Mouse (Mus musculus): ENCODE measurements around the gene Nebl. TPM values are rescaled to one million over a fixed set of nuclear protein-coding genes. Genes with fewer than 3 reads are reported as not detected.

Gene Nebl
- polyA plus RNA-seq, 1 experiment = 1.2 TPM

- H3K36me3 ChIP-seq (ENCODE audit: control insufficient read depth, insufficient read depth, low read length, poor library complexity, severe bottlenecking) = no peaks in the 10 kb centered on the region
- TF ChIP-seq CTCF (IDR thresholded peaks at IDR 0.05; ENCODE audit: low read depth, low read length) = no peak
- no peak for TF ChIP-seq EP300 (IDR thresholded peaks at IDR 0.05; ENCODE audit: insufficient read depth, low read depth, low read length)
- TF ChIP-seq POLR2A (IDR thresholded peaks at IDR 0.05; ENCODE audit: insufficient read depth, low read length) = no peak
- H3K9ac ChIP-seq (ENCODE audit: low read depth, poor library complexity, severe bottlenecking) = no peak overlapping the region
- no peaks in the 10 kb centered on the region for H3K27me3 ChIP-seq (ENCODE audit: control insufficient read depth, insufficient read depth, low read length, poor library complexity, severe bottlenecking)
- no peaks in the 10 kb centered on the region for H3K4me1 ChIP-seq (ENCODE audit: control insufficient read depth, insufficient read depth, low read length)
- H3K27ac ChIP-seq (ENCODE audit: insufficient read depth, low read length) = no peak overlapping the region
- H3K9me3 ChIP-seq (replicated peaks; ENCODE audit: control insufficient read depth, insufficient read depth, low read length, poor library complexity, severe bottlenecking) = no peaks in the 10 kb centered on the region
- no peak overlapping the region for H3K4me3 ChIP-seq (ENCODE audit: low read depth, low read length)
These were observed 6.9 kb downstream of the Nebl start for GRCm38 (mm10) chr2:17724405-17724804.

GRCm38 (mm10) chr2:17723268-17724019 is 7.8 kb downstream of the Nebl start:
- H3K27ac ChIP-seq (ENCODE audit: insufficient read depth, low read length) = no peak overlapping the region
- TF ChIP-seq POLR2A (IDR thresholded peaks at IDR 0.05; ENCODE audit: insufficient read depth, low read length) (no peak), EP300 (IDR thresholded peaks at IDR 0.05; ENCODE audit: insufficient read depth, low read depth, low read length) (no peak), CTCF (IDR thresholded peaks at IDR 0.05; ENCODE audit: low read depth, low read length) (no peak)
- H3K9ac ChIP-seq (ENCODE audit: low read depth, poor library complexity, severe bottlenecking) = no peak overlapping the region

GRCm38 (mm10) chr2:17721177-17721715 is 10.0 kb downstream of the Nebl start:
- TF ChIP-seq CTCF (IDR thresholded peaks at IDR 0.05; ENCODE audit: low read depth, low read length) = no peak
- TF ChIP-seq EP300 (IDR thresholded peaks at IDR 0.05; ENCODE audit: insufficient read depth, low read depth, low read length) = no peak
- TF ChIP-seq POLR2A (IDR thresholded peaks at IDR 0.05; ENCODE audit: insufficient read depth, low read length) = no peak
- no peaks in the 10 kb centered on the region for H3K9me3 ChIP-seq (replicated peaks; ENCODE audit: control insufficient read depth, insufficient read depth, low read length, poor library complexity, severe bottlenecking)
- H3K4me1 ChIP-seq (ENCODE audit: control insufficient read depth, insufficient read depth, low read length) = no peaks in the 10 kb centered on the region
- no peak overlapping the region for H3K27ac ChIP-seq (ENCODE audit: insufficient read depth, low read length)
- no peaks in the 10 kb centered on the region for H3K27me3 ChIP-seq (ENCODE audit: control insufficient read depth, insufficient read depth, low read length, poor library complexity, severe bottlenecking)
- no peaks in the 10 kb centered on the region for H3K36me3 ChIP-seq (ENCODE audit: control insufficient read depth, insufficient read depth, low read length, poor library complexity, severe bottlenecking)
- no peak overlapping the region for H3K9ac ChIP-seq (ENCODE audit: low read depth, poor library complexity, severe bottlenecking)
- no peak overlapping the region for H3K4me3 ChIP-seq (ENCODE audit: low read depth, low read length)

More at GRCm38 (mm10) chr2:17723268-17724019, 7.8 kb downstream of the Nebl start:
- Histone ChIP-seq H3K9me3 (replicated peaks; ENCODE audit: control insufficient read depth, insufficient read depth, low read length, poor library complexity, severe bottlenecking) (no peaks in the 10 kb centered on the region), H3K4me3 (ENCODE audit: low read depth, low read length) (no peak overlapping the region), H3K27me3 (ENCODE audit: control insufficient read depth, insufficient read depth, low read length, poor library complexity, severe bottlenecking) (no peaks in the 10 kb centered on the region), H3K36me3 (ENCODE audit: control insufficient read depth, insufficient read depth, low read length, poor library complexity, severe bottlenecking) (no peaks in the 10 kb centered on the region), H3K4me1 (ENCODE audit: control insufficient read depth, insufficient read depth, low read length) (no peaks in the 10 kb centered on the region)

- Histone ChIP-seq H3K4me1 (ENCODE audit: control insufficient read depth, insufficient read depth, low read length) (no peaks in the 10 kb centered on the region), H3K27me3 (ENCODE audit: control insufficient read depth, insufficient read depth, low read length, poor library complexity, severe bottlenecking) (no peaks in the 10 kb centered on the region), H3K9ac (ENCODE audit: low read depth, poor library complexity, severe bottlenecking) (no peak overlapping the region), H3K27ac (ENCODE audit: insufficient read depth, low read length) (no peak overlapping the region), H3K9me3 (replicated peaks; ENCODE audit: control insufficient read depth, insufficient read depth, low read length, poor library complexity, severe bottlenecking) (no peaks in the 10 kb centered on the region), H3K36me3 (ENCODE audit: control insufficient read depth, insufficient read depth, low read length, poor library complexity, severe bottlenecking) (no peaks in the 10 kb centered on the region), H3K4me3 (ENCODE audit: low read depth, low read length) (no peak overlapping the region)
- TF ChIP-seq EP300 (IDR thresholded peaks at IDR 0.05; ENCODE audit: insufficient read depth, low read depth, low read length) (no peak), CTCF (IDR thresholded peaks at IDR 0.05; ENCODE audit: low read depth, low read length) (no peak), POLR2A (IDR thresholded peaks at IDR 0.05; ENCODE audit: insufficient read depth, low read length) (no peak)
These were observed 13.0 kb downstream of the Nebl start for GRCm38 (mm10) chr2:17718281-17718680.

- H3K4me1 ChIP-seq (ENCODE audit: control insufficient read depth, insufficient read depth, low read length) = no peaks in the 10 kb centered on the region
- no peaks in the 10 kb centered on the region for H3K9me3 ChIP-seq (replicated peaks; ENCODE audit: control insufficient read depth, insufficient read depth, low read length, poor library complexity, severe bottlenecking)
- H3K27ac ChIP-seq (ENCODE audit: insufficient read depth, low read length) = no peak overlapping the region
- no peaks in the 10 kb centered on the region for H3K27me3 ChIP-seq (ENCODE audit: control insufficient read depth, insufficient read depth, low read length, poor library complexity, severe bottlenecking)
- no peaks in the 10 kb centered on the region for H3K36me3 ChIP-seq (ENCODE audit: control insufficient read depth, insufficient read depth, low read length, poor library complexity, severe bottlenecking)
- TF ChIP-seq CTCF (IDR thresholded peaks at IDR 0.05; ENCODE audit: low read depth, low read length) (no peak), POLR2A (IDR thresholded peaks at IDR 0.05; ENCODE audit: insufficient read depth, low read length) (no peak), EP300 (IDR thresholded peaks at IDR 0.05; ENCODE audit: insufficient read depth, low read depth, low read length) (no peak)
- H3K4me3 ChIP-seq (ENCODE audit: low read depth, low read length) = no peak overlapping the region
- H3K9ac ChIP-seq (ENCODE audit: low read depth, poor library complexity, severe bottlenecking) = no peak overlapping the region
These were observed 14.1 kb downstream of the Nebl start for GRCm38 (mm10) chr2:17717200-17717599.

GRCm38 (mm10) chr2:17715149-17715767 is 16.0 kb downstream of the Nebl start:
- no peak overlapping the region for H3K27ac ChIP-seq (ENCODE audit: insufficient read depth, low read length)
- H3K4me3 ChIP-seq (ENCODE audit: low read depth, low read length) = no peak overlapping the region
- H3K4me1 ChIP-seq (ENCODE audit: control insufficient read depth, insufficient read depth, low read length) = no peaks in the 10 kb centered on the region
- H3K36me3 ChIP-seq (ENCODE audit: control insufficient read depth, insufficient read depth, low read length, poor library complexity, severe bottlenecking) = no peaks in the 10 kb centered on the region
- H3K9ac ChIP-seq (ENCODE audit: low read depth, poor library complexity, severe bottlenecking) = no peak overlapping the region
- TF ChIP-seq CTCF (IDR thresholded peaks at IDR 0.05; ENCODE audit: low read depth, low read length) = no peak
- no peak for TF ChIP-seq EP300 (IDR thresholded peaks at IDR 0.05; ENCODE audit: insufficient read depth, low read depth, low read length)
- TF ChIP-seq POLR2A (IDR thresholded peaks at IDR 0.05; ENCODE audit: insufficient read depth, low read length) = no peak
- peaks cover 4% of the 10 kb centered on the region; the same call in 1 of the 2 replicates for H3K9me3 ChIP-seq (replicated peaks; ENCODE audit: control insufficient read depth, insufficient read depth, low read length, poor library complexity, severe bottlenecking)
- no peaks in the 10 kb centered on the region for H3K27me3 ChIP-seq (ENCODE audit: control insufficient read depth, insufficient read depth, low read length, poor library complexity, severe bottlenecking)
